Mouse (Mus musculus) embryonic facial prominence, embryonic 13.5 days (tissue): ENCODE measurements at regions not wholly inside any gene's neighbourhood (a gene's known extent, or its start where the extent isn't known, plus 50 kb on each side); places are given as distances from the start of the nearest gene placed in this dataset.

ENCODE experiments used
- ATAC-seq: fragments of 200-750 bp; cut with Nextera tagmentation; 2 replicates; pipeline ENCODE4 v1.8.0; 2017; ENCODE audit warnings: low read depth; ENCODE audit not compliant: insufficient number of reproducible peaks, insufficient read depth, low FRiP score, low TSS enrichment
- H3K27ac ChIP-seq: fragments of 300-500 bp; sonication (generic); 2 replicates; pipeline ENCODE4 v1.5.1; 2015; ENCODE audit warnings: moderate library complexity, mild to moderate bottlenecking, inconsistent platforms
- H3K27me3 ChIP-seq: fragments of 300-500 bp; sonication (generic); 2 replicates; pipeline ENCODE4 v1.6.1; 2015; ENCODE audit warnings: mild to moderate bottlenecking, inconsistent platforms
- H3K36me3 ChIP-seq: fragments of 300-500 bp; sonication (generic); 2 replicates; pipeline ENCODE4 v1.6.1; 2015; ENCODE audit warnings: mild to moderate bottlenecking, inconsistent platforms
- H3K4me1 ChIP-seq: fragments of 300-500 bp; sonication (generic); 2 replicates; pipeline ENCODE4 v1.6.1; 2015; ENCODE audit warnings: inconsistent platforms
- H3K4me2 ChIP-seq: fragments of 300-500 bp; sonication (generic); 2 replicates; pipeline ENCODE4 v1.6.1; 2015; ENCODE audit warnings: moderate library complexity, mild to moderate bottlenecking, inconsistent platforms
- H3K4me3 ChIP-seq: fragments of 300-500 bp; sonication (generic); 2 replicates; pipeline ENCODE4 v1.5.1; 2015; ENCODE audit warnings: mild to moderate bottlenecking, inconsistent platforms
- H3K9ac ChIP-seq: fragments of 300-500 bp; sonication (generic); 2 replicates; pipeline ENCODE4 v1.6.1; 2015; ENCODE audit warnings: mild to moderate bottlenecking, inconsistent platforms
- H3K9me3 ChIP-seq: fragments of 300-500 bp; sonication (generic); 2 replicates; pipeline ENCODE4 v1.6.1; 2016; ENCODE audit warnings: inconsistent platforms
- WGBS: fragments of 180-500 bp; shearing (Covaris S2); methylation state at CpG from one replicate; pipeline ENCODE4 v1.1.7; 2015; ENCODE audit warnings: mixed read lengths; 5-methylcytosine and 5-hydroxymethylcytosine counted together

DNA sequence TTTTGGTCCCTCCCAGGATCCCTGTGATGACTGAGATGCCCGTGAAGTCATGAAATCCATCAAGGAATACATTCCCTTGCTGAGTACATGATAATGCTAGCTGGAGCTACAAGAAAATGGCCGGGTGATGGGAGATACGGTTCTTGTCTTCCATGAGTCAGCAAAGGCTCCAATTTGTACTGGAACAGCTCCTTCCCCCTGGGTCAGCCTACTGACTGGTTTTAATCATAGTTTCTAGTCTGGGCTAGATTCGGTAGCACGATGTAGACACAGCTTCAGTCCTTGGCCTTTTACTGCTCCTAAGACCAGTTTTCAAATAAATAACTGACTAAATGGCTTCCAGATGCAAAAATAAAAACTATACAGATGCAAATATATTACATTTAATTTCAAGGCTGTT lies 557.5 kb downstream of the Epha4 start:
- H3K27me3 ChIP-seq, result peaks cover 6% of the 10 kb centered on the region; the same call in 1 of the 2 replicates
- peaks cover 4% of the 10 kb centered on the region; the same call in 1 of the 2 replicates for H3K4me1 ChIP-seq
- H3K27ac ChIP-seq, result no peak overlapping the region
- no peak overlapping the region for H3K4me2 ChIP-seq
- no peaks in the 10 kb centered on the region for H3K9me3 ChIP-seq
- ATAC-seq, result no peak
- no peaks in the 10 kb centered on the region for H3K36me3 ChIP-seq
- WGBS, result 25% methylated on average over 5 of the region's 5 CpGs
- H3K4me3 ChIP-seq, result no peak overlapping the region
- no peak overlapping the region for H3K9ac ChIP-seq

DNA sequence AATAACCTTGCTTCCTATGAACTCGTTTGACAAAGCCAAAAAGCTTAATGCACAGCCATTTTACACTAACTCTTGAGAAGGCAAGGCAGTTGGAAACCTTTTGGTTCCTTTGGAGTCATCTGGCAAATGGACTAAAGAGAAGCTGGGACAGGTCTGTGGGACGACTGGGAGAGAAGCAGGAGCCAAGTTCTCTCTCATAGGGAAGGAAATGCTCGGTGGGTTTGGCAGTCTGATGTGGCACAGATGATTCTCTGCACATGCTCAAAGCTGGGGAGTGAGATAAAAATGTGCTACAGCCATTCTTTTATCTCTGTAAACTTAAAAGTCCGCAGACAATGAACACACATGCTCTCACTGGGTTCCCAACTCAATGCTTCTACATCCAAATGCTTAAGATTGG lies 556.2 kb downstream of the Epha4 start:
- H3K27ac ChIP-seq, result no peak overlapping the region
- no peak overlapping the region for H3K4me2 ChIP-seq
- no peaks in the 10 kb centered on the region for H3K9me3 ChIP-seq
- no peak for ATAC-seq
- H3K9ac ChIP-seq, result no peak overlapping the region
- peaks cover 6% of the 10 kb centered on the region; the same call in 1 of the 2 replicates for H3K27me3 ChIP-seq
- H3K4me3 ChIP-seq, result no peak overlapping the region
- no peaks in the 10 kb centered on the region for H3K36me3 ChIP-seq
- WGBS, result 60% methylated on average over 4 of the region's 4 CpGs
- H3K4me1 ChIP-seq, result peaks cover 4% of the 10 kb centered on the region; the same call in 1 of the 2 replicates

DNA sequence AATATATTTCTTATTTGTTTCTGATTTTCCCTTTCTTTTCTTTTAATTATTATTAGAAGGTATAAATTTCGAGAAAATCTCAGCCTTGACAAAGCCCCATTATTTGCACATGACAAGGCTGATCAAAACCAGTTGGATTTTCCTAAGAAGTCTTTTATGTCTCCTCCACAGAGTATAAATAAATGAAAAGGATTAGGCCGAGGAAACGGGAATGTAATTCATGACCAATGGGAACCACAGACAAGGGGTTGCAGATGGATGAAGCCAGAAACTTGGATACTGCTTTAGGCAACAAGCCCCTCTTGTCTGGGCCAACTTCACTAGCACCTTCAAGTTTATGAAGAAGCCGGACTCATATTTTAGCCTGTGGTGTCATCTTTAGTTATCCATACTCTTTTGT lies 542.4 kb downstream of the Epha4 start:
- ATAC-seq, result no peak
- Histone ChIP-seq H3K9me3 (no peaks in the 10 kb centered on the region), H3K4me3 (no peak overlapping the region), H3K36me3 (no peaks in the 10 kb centered on the region), H3K4me1 (0 out of 2 replicates have a peak, but pooled peaks cover 6% of the 10 kb centered on the region), H3K27ac (no peak overlapping the region), H3K4me2 (no peak overlapping the region), H3K27me3 (no peaks in the 10 kb centered on the region), H3K9ac (no peak overlapping the region)
- WGBS, result 29% methylated on average over 4 of the region's 4 CpGs

DNA sequence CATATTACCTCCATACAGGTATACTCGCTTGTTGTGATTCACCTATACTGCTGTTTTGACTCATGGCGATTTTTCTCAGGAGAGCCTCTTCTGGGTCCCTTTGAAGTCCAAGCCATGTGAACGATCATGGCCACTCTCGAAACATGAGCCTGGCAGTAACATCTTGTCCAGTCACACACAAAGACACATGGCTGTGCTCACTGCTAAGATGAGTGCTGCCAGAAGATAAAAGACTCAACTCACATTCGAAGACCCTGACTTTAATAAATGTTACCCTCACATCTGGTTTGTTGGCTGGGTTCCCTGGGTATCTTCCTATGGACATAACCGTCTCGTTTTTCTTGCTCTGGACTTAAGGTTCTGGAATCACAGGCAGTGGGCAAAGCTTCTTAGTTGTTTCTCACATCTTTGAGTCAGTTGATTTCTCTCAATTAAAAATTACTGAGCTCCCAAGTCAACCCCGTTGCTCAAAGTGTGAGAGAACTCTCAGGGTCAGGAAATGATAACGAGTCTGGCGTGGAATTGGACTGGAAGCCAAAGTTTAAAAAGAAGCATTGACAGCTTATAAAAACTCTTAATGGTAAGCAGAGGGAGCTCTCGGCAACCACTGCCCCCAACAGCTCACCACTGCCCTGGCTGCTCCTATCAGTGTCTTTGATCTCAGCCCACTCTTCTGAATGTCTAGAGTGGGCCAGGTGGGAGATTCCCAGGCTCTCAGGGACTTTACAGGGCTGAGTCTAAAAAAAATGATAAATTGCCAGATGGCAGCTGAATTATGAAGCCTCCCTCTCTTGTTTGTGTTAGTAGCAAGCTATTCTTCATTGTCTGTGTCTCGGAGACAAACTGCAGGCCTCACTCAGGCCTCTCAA lies 539.6 kb downstream of the Epha4 start:
- Histone ChIP-seq H3K4me2 (no peak overlapping the region), H3K9ac (no peak overlapping the region), H3K36me3 (no peaks in the 10 kb centered on the region), H3K9me3 (no peaks in the 10 kb centered on the region), H3K27ac (no peak overlapping the region), H3K27me3 (no peaks in the 10 kb centered on the region), H3K4me3 (no peak overlapping the region), H3K4me1 (0 out of 2 replicates have a peak, but pooled peaks cover 6% of the 10 kb centered on the region)
- 66% methylated on average over 12 of the region's 12 CpGs for WGBS
- no peak for ATAC-seq

DNA sequence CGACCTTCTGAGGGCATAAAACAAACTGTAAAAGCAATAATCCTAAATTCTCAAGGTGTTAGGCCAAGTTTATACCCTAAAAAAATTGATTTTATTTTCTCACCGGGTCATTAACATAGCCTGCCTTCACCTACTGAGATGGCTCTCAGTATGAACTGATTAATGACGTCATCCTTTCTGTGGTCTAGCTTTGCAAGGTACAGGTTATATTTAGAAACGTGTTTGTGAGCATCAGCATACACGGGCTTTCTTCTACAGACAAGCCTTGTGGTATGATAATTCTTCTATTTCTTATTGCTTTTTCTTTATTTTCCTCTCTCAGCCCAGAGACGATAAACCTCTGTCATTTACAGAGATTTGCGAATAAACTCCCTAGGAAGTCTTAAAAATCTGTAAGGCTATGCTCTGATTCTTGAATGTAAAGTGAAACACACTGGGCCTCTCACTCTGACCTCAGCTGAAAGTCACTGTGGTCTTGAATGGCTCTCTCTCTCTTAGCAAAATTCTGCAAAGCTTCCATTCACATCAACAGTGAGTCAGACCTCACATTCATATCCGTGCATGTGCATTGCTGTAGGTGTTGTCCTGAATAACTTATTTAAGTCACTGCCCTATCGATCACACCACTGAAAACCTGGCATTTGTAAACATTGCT lies 534.3 kb downstream of the Epha4 start:
- Histone ChIP-seq H3K27me3 (no peaks in the 10 kb centered on the region), H3K4me2 (no peak overlapping the region), H3K4me1 (0 out of 2 replicates have a peak, but pooled peaks cover 2% of the 10 kb centered on the region), H3K36me3 (no peaks in the 10 kb centered on the region), H3K27ac (no peak overlapping the region), H3K9ac (no peak overlapping the region), H3K4me3 (no peak overlapping the region), H3K9me3 (no peaks in the 10 kb centered on the region)
- no peak for ATAC-seq
- WGBS, result 86% methylated on average over 9 of the region's 9 CpGs

DNA sequence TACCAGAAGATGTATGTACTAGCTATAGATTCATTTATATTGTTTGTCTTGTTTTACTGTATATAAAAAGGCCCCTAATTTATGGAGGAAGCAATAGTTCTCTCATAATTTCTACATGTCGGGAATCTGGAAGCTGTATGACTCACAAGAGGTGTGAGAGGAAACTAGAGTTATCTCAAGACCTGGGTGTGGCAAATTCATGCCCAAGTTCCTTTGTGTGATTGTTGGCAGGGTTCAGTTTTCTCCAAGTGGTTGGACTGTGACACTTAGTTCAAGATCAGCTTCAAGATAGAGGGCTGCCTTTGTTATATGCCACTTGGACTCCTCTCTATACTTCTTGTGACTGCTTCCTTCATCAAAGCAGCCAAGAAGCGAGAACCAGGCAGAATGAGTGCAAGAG lies 521.1 kb downstream of the Epha4 start:
- H3K9ac ChIP-seq, result no peak overlapping the region
- 83% methylated on average over 2 of the region's 2 CpGs for WGBS
- no peak overlapping the region for H3K4me3 ChIP-seq
- no peaks in the 10 kb centered on the region for H3K27me3 ChIP-seq
- no peak overlapping the region for H3K27ac ChIP-seq
- peaks cover 6% of the 10 kb centered on the region for H3K4me1 ChIP-seq
- H3K9me3 ChIP-seq, result no peaks in the 10 kb centered on the region
- no peak overlapping the region for H3K4me2 ChIP-seq
- no peaks in the 10 kb centered on the region for H3K36me3 ChIP-seq
- ATAC-seq, result no peak

DNA sequence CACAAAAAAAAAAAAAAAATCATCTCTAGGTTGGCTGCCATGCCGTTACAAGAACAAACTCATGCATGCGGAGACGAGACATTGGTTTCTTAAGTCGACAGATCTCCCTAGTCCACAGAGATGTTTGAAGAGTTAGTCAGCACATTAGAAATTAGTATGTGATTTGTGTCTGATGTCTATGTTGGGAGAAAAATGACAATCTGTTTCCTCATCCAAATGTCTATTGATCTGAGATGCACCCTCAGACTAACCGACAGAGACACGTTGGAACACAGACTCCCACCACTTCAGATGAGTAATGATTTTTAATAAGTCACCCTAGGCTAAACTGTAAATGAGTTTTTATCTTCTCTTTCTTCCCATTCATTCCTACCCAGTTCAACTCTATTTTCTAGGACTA lies 506.9 kb downstream of the Epha4 start:
- Histone ChIP-seq H3K4me2 (no peak overlapping the region), H3K36me3 (no peaks in the 10 kb centered on the region), H3K9me3 (no peaks in the 10 kb centered on the region), H3K4me3 (no peak overlapping the region), H3K27ac (no peak overlapping the region), H3K27me3 (no peaks in the 10 kb centered on the region), H3K9ac (no peak overlapping the region), H3K4me1 (0 out of 2 replicates have a peak, but pooled peaks cover 4% of the 10 kb centered on the region)
- 81% methylated on average over 6 of the region's 6 CpGs for WGBS
- ATAC-seq, result no peak

DNA sequence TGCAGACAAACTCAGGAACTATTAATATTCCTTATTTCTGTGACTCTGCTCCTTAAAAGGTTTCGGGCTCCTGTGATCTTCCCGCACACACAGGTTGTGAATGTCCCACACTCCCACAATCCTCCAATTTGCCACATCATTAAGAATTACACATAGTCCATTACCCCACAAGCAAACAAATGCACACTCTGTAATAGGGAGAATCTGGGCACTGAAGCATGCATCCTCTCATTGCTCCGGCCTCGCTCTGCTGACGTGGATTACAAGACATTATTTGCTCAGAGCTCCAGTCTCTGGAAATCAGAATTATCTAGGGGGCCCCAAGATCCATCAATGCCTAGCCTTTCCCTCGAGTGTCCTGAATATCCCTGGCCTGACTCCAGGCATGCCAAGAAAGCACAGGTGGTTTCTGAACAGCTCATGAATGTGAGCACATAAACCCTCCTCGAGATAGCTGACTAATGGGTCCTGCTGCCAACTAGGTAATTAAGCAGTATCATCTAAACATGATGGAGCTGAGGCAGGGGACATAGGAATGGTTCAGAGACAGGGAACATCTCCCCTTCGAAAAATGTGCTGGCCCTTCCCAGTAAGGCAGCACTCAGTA lies 504.2 kb downstream of the Epha4 start:
- Histone ChIP-seq H3K4me2 (no peak overlapping the region), H3K9me3 (no peaks in the 10 kb centered on the region), H3K9ac (no peak overlapping the region), H3K27ac (no peak overlapping the region), H3K4me3 (no peak overlapping the region), H3K4me1 (0 out of 2 replicates have a peak, but pooled peaks cover 4% of the 10 kb centered on the region), H3K36me3 (no peaks in the 10 kb centered on the region), H3K27me3 (no peaks in the 10 kb centered on the region)
- WGBS, result 63% methylated on average over 8 of the region's 8 CpGs
- ATAC-seq, result no peak

DNA sequence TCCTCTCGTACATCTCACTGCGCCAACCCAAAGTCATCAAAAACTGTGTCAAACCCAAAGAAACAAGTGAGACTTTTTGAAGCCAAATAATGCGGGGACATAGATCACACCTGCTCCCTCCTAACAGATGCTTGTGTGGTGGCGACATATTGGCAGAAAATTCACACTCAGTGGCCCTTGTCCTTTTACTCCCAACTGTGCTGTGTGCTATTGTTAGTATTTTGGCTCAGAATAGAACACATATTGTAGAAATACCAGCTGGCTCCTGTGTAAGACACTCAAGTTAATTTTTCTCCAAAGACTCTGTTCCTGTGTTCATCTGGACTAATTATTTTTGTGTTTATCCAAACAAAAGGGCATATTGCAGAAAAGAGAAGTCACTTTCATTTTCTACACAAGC lies 487.2 kb downstream of the Epha4 start:
- WGBS, result 94% methylated on average over 4 of the region's 4 CpGs
- no peak overlapping the region for H3K4me2 ChIP-seq
- H3K4me1 ChIP-seq, result no peaks in the 10 kb centered on the region; the same call in 1 of the 2 replicates
- H3K27ac ChIP-seq, result no peak overlapping the region
- H3K9me3 ChIP-seq, result no peaks in the 10 kb centered on the region
- H3K27me3 ChIP-seq, result no peaks in the 10 kb centered on the region
- no peak for ATAC-seq
- no peak overlapping the region for H3K9ac ChIP-seq
- H3K4me3 ChIP-seq, result no peak overlapping the region
- H3K36me3 ChIP-seq, result no peaks in the 10 kb centered on the region

DNA sequence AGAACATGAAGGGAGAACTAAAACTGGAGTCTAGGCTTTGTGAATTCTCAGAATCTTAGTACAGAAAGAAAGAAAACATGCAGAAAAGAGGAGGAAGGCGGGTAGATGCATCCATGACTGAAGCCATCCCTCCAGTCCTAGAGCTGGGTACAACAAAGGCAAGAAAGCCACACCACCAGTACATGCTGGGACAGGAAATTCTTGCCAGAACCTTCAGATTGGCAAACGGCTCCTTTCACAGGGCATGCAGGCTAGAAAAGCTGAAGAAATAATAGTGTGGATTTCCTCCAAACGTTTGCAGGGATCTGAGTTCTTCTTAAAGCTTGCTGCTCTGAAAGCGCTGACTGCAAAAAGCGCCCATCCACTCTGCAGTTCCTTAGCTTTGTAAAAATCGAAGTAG lies 486.7 kb downstream of the Epha4 start:
- Histone ChIP-seq H3K4me3 (no peak overlapping the region), H3K36me3 (no peaks in the 10 kb centered on the region), H3K27ac (no peak overlapping the region), H3K27me3 (no peaks in the 10 kb centered on the region), H3K4me2 (no peak overlapping the region), H3K4me1 (no peaks in the 10 kb centered on the region; the same call in 1 of the 2 replicates), H3K9me3 (no peaks in the 10 kb centered on the region), H3K9ac (no peak overlapping the region)
- 78% methylated on average over 6 of the region's 6 CpGs for WGBS
- no peak for ATAC-seq

DNA sequence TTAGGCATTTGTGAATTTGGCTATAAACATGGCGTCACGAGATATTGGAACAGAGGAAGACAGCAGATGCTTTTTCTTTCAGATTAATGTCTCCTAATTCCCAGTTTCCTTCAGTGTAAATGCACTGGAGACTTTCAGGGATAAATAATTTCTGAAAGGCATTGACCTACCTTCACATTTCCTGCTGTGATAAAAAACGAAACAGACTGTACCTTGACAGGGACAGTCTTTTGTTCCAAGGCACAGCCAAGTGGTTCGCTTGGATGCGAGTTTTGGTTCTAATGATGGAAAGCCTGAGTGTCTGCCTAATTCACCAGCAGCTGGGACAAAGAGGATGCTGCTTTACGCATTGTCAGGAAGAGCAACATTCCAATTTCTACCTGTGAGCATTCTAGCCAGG lies 485.8 kb downstream of the Epha4 start:
- Histone ChIP-seq H3K27me3 (no peaks in the 10 kb centered on the region), H3K9me3 (no peaks in the 10 kb centered on the region), H3K9ac (no peak overlapping the region), H3K4me3 (no peak overlapping the region), H3K36me3 (no peaks in the 10 kb centered on the region), H3K27ac (no peak overlapping the region), H3K4me2 (no peak overlapping the region), H3K4me1 (no peaks in the 10 kb centered on the region; the same call in 1 of the 2 replicates)
- 87% methylated on average over 6 of the region's 6 CpGs for WGBS
- no peak for ATAC-seq
